Mouse (Mus musculus): ENCODE data around the gene Cept1.

DNA sequence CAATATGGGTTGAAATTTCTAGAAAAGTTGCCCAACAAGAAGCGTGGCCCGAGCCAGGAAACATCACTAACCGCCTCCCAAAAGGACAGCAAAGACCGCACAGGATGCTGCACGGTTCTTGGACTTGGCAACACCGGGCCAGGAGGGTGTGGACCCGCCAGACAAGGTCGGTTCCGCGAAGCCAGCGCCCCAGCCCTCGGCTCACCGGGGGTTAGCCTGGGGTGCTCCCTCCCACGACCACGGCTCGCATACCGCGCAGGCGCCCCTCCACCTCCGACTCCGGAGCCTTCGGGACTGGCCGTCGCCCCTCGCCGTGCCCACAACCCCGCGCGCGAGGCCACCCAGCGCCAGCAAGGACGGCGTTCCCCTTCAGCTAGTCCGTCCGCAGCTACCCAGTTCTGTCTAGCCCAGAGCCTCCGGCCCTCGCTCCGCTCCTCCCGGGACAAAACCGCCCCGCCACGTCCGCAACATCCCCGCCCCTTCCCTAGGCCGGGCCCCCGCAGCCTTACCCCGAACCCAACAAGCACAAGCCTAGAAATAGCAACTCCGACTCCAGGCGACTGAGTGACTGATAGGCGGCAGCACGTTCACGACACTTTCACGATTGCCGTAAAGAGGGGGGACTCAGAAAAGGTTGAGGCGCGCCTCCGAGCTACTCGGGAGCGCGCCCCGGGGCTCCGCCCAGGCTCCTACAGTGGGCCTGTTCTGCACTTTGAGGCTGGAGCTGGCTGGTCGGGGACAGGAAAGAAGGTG lies at the start of gene Cept1, which contains the start of gene Dram2:
- TF ChIP-seq POLR2A (IDR thresholded peaks at IDR 0.05; ENCODE audit: borderline replicate concordance, low read depth, low read length) (no peak), CTCF (IDR thresholded peaks at IDR 0.05; ENCODE audit: low read depth, low read length) (no peak)

Measured in bone marrow macrophage, adult 2 months (primary cell).